Mouse (Mus musculus) WW6 (cell line): ENCODE measurements around the gene Cyp2a22.
"Not testable (repeated sequence)": the region's sequence is repeated elsewhere in the genome, so short reads cannot be mapped to it uniquely, and the experiment has no call there.

Source experiments
- DNase-seq: peaks from one replicate; pipeline ENCODE4 v3.0.0-alpha.2; 2013; ENCODE audit warnings: low read depth, low spot score

The Cyp2a22 gene

GRCm38 (mm10) chr7:26939262-26939661 is at the start of gene Cyp2a22:
TSS of gene Cyp2a22 (minus strand) at chr7:26939384.
- no peak for DNase-seq

GRCm38 (mm10) chr7:26983151-26983550 is 44.0 kb upstream of the Cyp2a22 start:
- DNase-seq = peak; percentile 3

GRCm38 (mm10) chr7:26982551-26982950 is 43.4 kb upstream of the Cyp2a22 start:
- no peak for DNase-seq

DNA sequence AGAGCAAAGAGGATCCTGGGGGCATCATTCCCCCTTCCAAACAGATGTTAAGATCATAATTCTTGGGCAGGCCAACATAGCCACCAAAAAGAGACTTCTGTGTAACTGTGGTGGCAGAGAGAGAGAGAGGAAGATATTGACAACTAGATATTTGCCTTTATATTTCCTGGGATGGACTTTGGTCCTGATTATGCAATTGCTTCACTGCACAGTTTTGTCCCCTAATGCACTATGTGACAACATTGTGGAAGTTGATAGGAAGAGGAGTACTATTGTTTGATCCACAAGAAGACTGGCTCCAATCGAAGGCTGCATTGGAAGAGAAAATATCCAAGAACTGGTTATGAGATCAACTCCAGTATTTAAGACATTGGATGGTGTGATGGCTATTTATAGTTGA is 42.8 kb upstream of the Cyp2a22 start:
- not testable (repeated sequence) for DNase-seq

DNA sequence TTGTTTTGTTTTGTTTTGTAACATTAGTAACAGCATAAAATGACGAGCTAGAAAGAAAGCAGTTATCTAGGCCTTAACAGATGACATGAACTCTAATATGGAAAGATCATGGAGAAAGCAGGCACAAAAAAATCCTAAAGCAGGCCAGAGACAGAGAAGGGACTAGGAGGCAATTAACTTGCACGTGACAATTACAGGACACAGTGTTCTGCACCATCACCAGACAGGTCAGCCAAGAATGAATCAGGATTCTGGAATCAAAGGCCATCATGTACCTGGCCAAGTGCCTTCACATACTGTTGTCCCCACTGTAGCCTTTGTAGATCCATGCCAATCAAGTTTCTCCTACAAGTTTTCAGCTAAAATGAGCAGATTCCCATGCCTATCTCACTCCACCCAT is 42.3 kb upstream of the Cyp2a22 start:
- not testable (repeated sequence) for DNase-seq

DNA sequence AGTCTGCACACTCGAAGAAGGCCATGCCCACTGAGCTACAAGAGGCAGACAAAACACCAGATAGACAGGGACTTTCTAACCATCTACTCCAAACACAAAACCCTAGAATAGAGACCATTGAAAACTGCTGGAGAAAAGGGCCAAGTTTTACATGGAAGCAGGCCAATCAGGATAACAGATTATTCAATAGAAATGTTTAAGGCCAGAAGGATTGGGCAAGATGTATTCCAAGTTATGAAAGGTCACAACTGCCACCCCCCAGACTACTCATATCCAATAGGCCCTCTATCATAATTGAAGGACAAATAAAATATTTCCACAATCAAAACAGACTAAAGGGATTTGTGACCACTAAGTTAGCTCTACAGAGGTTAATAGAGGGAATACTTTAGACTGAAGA is 23.2 kb upstream of the Cyp2a22 start:
- not testable (repeated sequence) for DNase-seq

GRCm38 (mm10) chr7:26953306-26953705 is 14.1 kb upstream of the Cyp2a22 start:
- DNase-seq = not testable (repeated sequence)

GRCm38 (mm10) chr7:26952671-26953070 is 13.5 kb upstream of the Cyp2a22 start:
- DNase-seq = not testable (repeated sequence)

DNA sequence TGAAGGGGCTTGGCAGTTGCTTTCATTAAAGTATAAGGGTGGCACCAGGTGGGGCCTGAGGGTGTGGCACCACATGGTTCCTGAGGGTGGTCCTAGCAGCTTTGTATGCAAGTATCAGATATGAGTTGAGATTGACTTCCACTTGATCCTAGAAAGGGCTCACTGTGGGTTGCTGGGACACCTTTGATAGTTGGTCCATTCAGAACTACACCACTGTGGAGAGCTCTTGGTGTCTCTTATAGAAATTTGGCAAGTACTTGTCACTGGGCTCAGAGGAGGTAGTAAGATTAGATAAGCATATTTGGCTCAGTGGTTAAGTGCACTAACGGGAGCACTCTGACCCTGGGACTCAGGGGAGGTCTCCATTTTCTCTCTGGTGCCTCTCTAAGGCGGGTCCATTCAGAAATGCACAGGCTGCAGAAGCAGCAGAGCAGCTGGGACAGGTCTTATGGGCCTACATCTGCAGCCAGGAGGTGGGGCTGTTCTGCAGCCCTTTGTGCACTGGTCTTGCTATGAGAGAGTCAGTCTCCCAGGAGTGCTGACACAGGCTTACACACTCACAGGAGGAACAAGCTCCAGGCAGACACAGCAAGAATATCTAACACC is 2.2 kb upstream of the Cyp2a22 start:
- not testable (repeated sequence) for DNase-seq

- not testable (repeated sequence) for DNase-seq
Observed at GRCm38 (mm10) chr7:26917114-26917513, 22.1 kb downstream of the Cyp2a22 start.
